Mouse (Mus musculus): ENCODE measurements around the gene Kcnq1. TPM values are rescaled to one million over a fixed set of nuclear protein-coding genes. Genes with fewer than 3 reads are reported as not detected.

Kcnq1 gene
- polyA plus RNA-seq, 1 experiment = not detected

GRCm38 (mm10) chr7:143068316-143068881, 37.8 kb upstream of the Kcnq1 start:
- Histone ChIP-seq H3K4me1 (peaks cover 92% of the 10 kb centered on the region), H3K9me3 (no peaks in the 10 kb centered on the region), H3K4me3 (replicated peaks) (peak overlapping the region; percentile 96), H3K27me3 (replicated peaks) (peaks cover 2% of the 10 kb centered on the region), H3K36me3 (replicated peaks; ENCODE audit: low read length) (peaks cover 83% of the 10 kb centered on the region)
- TF ChIP-seq FLI1 (IDR thresholded peaks at IDR 0.05; ENCODE audit: low read length) (no peak), GATA1 (IDR thresholded peaks at IDR 0.05; ENCODE audit: borderline replicate concordance, low read length) (no peak)

- Histone ChIP-seq H3K4me3 (replicated peaks) (peak within 1 kb of the TSS; percentile 96), H3K36me3 (replicated peaks; ENCODE audit: low read length) (peaks cover 77% of the 10 kb centered on the region), H3K4me1 (peaks cover 89% of the 10 kb centered on the region), H3K27me3 (replicated peaks) (peaks cover 7% of the 10 kb centered on the region), H3K9me3 (no peaks in the 10 kb centered on the region)
- TF ChIP-seq FLI1 (IDR thresholded peaks at IDR 0.05; ENCODE audit: low read length) = peak; percentile 96
- TF ChIP-seq GATA1 (IDR thresholded peaks at IDR 0.05; ENCODE audit: borderline replicate concordance, low read length) = no peak
Observed at GRCm38 (mm10) chr7:143068882-143069591, 37.1 kb upstream of the Kcnq1 start, which contains the start of gene Tssc4. TSS of gene Tssc4 (plus strand) at chr7:143069249.

GRCm38 (mm10) chr7:143069751-143070400, 36.3 kb upstream of the Kcnq1 start:
- no peak for TF ChIP-seq FLI1 (IDR thresholded peaks at IDR 0.05; ENCODE audit: low read length)
- TF ChIP-seq GATA1 (IDR thresholded peaks at IDR 0.05; ENCODE audit: borderline replicate concordance, low read length) = no peak
- no peaks in the 10 kb centered on the region for H3K9me3 ChIP-seq
- H3K36me3 ChIP-seq (replicated peaks; ENCODE audit: low read length) = peaks cover 69% of the 10 kb centered on the region
- H3K27me3 ChIP-seq (replicated peaks) = peaks cover 15% of the 10 kb centered on the region
- H3K4me1 ChIP-seq = peaks cover 81% of the 10 kb centered on the region
- H3K4me3 ChIP-seq (replicated peaks) = peak overlapping the region; percentile 96

GRCm38 (mm10) chr7:143070506-143071070, 35.6 kb upstream of the Kcnq1 start:
- H3K4me1 ChIP-seq = peaks cover 79% of the 10 kb centered on the region
- H3K4me3 ChIP-seq (replicated peaks) = peak overlapping the region; percentile 96
- no peaks in the 10 kb centered on the region for H3K9me3 ChIP-seq
- H3K27me3 ChIP-seq (replicated peaks) = peaks cover 22% of the 10 kb centered on the region
- peaks cover 62% of the 10 kb centered on the region for H3K36me3 ChIP-seq (replicated peaks; ENCODE audit: low read length)
- TF ChIP-seq FLI1 (IDR thresholded peaks at IDR 0.05; ENCODE audit: low read length) = no peak
- no peak for TF ChIP-seq GATA1 (IDR thresholded peaks at IDR 0.05; ENCODE audit: borderline replicate concordance, low read length)

GRCm38 (mm10) chr7:143072605-143073004, 33.6 kb upstream of the Kcnq1 start:
- TF ChIP-seq FLI1 (IDR thresholded peaks at IDR 0.05; ENCODE audit: low read length) = no peak
- no peak for TF ChIP-seq GATA1 (IDR thresholded peaks at IDR 0.05; ENCODE audit: borderline replicate concordance, low read length)
- Histone ChIP-seq H3K4me1 (peaks cover 59% of the 10 kb centered on the region), H3K27me3 (replicated peaks) (peaks cover 42% of the 10 kb centered on the region), H3K4me3 (replicated peaks) (no peak overlapping the region), H3K9me3 (no peaks in the 10 kb centered on the region), H3K36me3 (replicated peaks; ENCODE audit: low read length) (peaks cover 41% of the 10 kb centered on the region)

GRCm38 (mm10) chr7:143073086-143073485, 33.1 kb upstream of the Kcnq1 start:
- Histone ChIP-seq H3K36me3 (replicated peaks; ENCODE audit: low read length) (peaks cover 37% of the 10 kb centered on the region), H3K9me3 (no peaks in the 10 kb centered on the region), H3K4me1 (peaks cover 54% of the 10 kb centered on the region), H3K27me3 (replicated peaks) (peaks cover 47% of the 10 kb centered on the region), H3K4me3 (replicated peaks) (no peak overlapping the region)
- TF ChIP-seq FLI1 (IDR thresholded peaks at IDR 0.05; ENCODE audit: low read length) = no peak
- no peak for TF ChIP-seq GATA1 (IDR thresholded peaks at IDR 0.05; ENCODE audit: borderline replicate concordance, low read length)

- Histone ChIP-seq H3K27me3 (replicated peaks) (peaks cover 70% of the 10 kb centered on the region), H3K4me1 (peaks cover 38% of the 10 kb centered on the region), H3K9me3 (no peaks in the 10 kb centered on the region), H3K4me3 (replicated peaks) (no peak overlapping the region), H3K36me3 (replicated peaks; ENCODE audit: low read length) (peaks cover 16% of the 10 kb centered on the region)
- TF ChIP-seq GATA1 (IDR thresholded peaks at IDR 0.05; ENCODE audit: borderline replicate concordance, low read length) (no peak), FLI1 (IDR thresholded peaks at IDR 0.05; ENCODE audit: low read length) (no peak)
Observed at GRCm38 (mm10) chr7:143075394-143075793, 30.8 kb upstream of the Kcnq1 start.

GRCm38 (mm10) chr7:143077351-143077750, 28.8 kb upstream of the Kcnq1 start:
- peaks cover 34% of the 10 kb centered on the region for H3K4me1 ChIP-seq
- H3K9me3 ChIP-seq = no peaks in the 10 kb centered on the region
- no peak for TF ChIP-seq GATA1 (IDR thresholded peaks at IDR 0.05; ENCODE audit: borderline replicate concordance, low read length)
- no peak for TF ChIP-seq FLI1 (IDR thresholded peaks at IDR 0.05; ENCODE audit: low read length)
- no peak overlapping the region for H3K4me3 ChIP-seq (replicated peaks)
- H3K27me3 ChIP-seq (replicated peaks) = peaks cover 90% of the 10 kb centered on the region
- no peaks in the 10 kb centered on the region for H3K36me3 ChIP-seq (replicated peaks; ENCODE audit: low read length)

- TF ChIP-seq FLI1 (IDR thresholded peaks at IDR 0.05; ENCODE audit: low read length) (no peak), GATA1 (IDR thresholded peaks at IDR 0.05; ENCODE audit: borderline replicate concordance, low read length) (no peak)
- H3K27me3 ChIP-seq (replicated peaks) = peaks cover 93% of the 10 kb centered on the region
Observed at GRCm38 (mm10) chr7:143082024-143082423, 24.1 kb upstream of the Kcnq1 start.

More at GRCm38 (mm10) chr7:143082024-143082423, 24.1 kb upstream of the Kcnq1 start:
- H3K4me3 ChIP-seq (replicated peaks) = no peak overlapping the region
- no peaks in the 10 kb centered on the region for H3K9me3 ChIP-seq
- no peaks in the 10 kb centered on the region for H3K36me3 ChIP-seq (replicated peaks; ENCODE audit: low read length)
- H3K4me1 ChIP-seq = peaks cover 45% of the 10 kb centered on the region
